Mouse (Mus musculus) ES-Bruce4 (cell line): ENCODE data around the gene Arsj.

ENCODE experiments used
- CTCF ChIP-seq: IDR thresholded peaks from one replicate; pipeline ENCODE4 v1.8.1; 2011; ENCODE audit warnings: low read depth, low read length
- POLR2A ChIP-seq: IDR thresholded peaks from one replicate; pipeline ENCODE4 v1.8.1; 2011; ENCODE audit warnings: low read length; ENCODE audit not compliant: insufficient read depth

GRCm38 (mm10) chr3:126400726-126401125 is 37.2 kb downstream of the Arsj start:
- no peak for TF ChIP-seq CTCF
- TF ChIP-seq POLR2A = no peak
